Mouse (Mus musculus) hindbrain, embryonic 13.5 days (tissue): Measurements from ENCODE around the gene Chst5. TPM values are rescaled to one million over a fixed set of nuclear protein-coding genes. Genes with fewer than 3 reads are reported as not detected.
A peak's percentile ranks its signal among the peaks of the same experiment; 100 is the strongest.

Experiments used
- ATAC-seq: fragments of 200-750 bp; cut with Nextera tagmentation; 2 replicates; pipeline ENCODE4 v1.8.0; 2017; ENCODE audit warnings: moderate TSS enrichment; ENCODE audit not compliant: low FRiP score
- H3K27ac ChIP-seq: fragments of 300-500 bp; sonication (generic); 2 replicates; pipeline ENCODE4 v1.5.1; 2015; ENCODE audit warnings: inconsistent platforms, mild to moderate bottlenecking, moderate library complexity
- H3K27me3 ChIP-seq: fragments of 300-500 bp; sonication (generic); 2 replicates; pipeline ENCODE4 v1.6.1; 2015; ENCODE audit warnings: mild to moderate bottlenecking, inconsistent platforms
- H3K36me3 ChIP-seq: fragments of 300-500 bp; sonication (generic); 2 replicates; pipeline ENCODE4 v1.6.1; 2015; ENCODE audit warnings: mild to moderate bottlenecking, inconsistent platforms
- H3K4me1 ChIP-seq: fragments of 300-500 bp; sonication (generic); replicated peaks from 2 replicates; pipeline ENCODE4 v1.6.1; 2015; ENCODE audit warnings: inconsistent platforms
- H3K4me2 ChIP-seq: fragments of 300-500 bp; sonication (generic); 2 replicates; pipeline ENCODE4 v1.6.1; 2015; ENCODE audit warnings: inconsistent platforms, mild to moderate bottlenecking, moderate library complexity
- H3K4me3 ChIP-seq: fragments of 300-500 bp; sonication (generic); 2 replicates; pipeline ENCODE4 v1.5.1; 2015; ENCODE audit warnings: mild to moderate bottlenecking, inconsistent platforms
- H3K9ac ChIP-seq: fragments of 300-500 bp; sonication (generic); 2 replicates; pipeline ENCODE4 v1.6.1; 2015; ENCODE audit warnings: mild to moderate bottlenecking, inconsistent platforms
- H3K9me3 ChIP-seq: fragments of 300-500 bp; sonication (generic); 2 replicates; pipeline ENCODE4 v1.6.1; 2016; ENCODE audit warnings: inconsistent platforms
- WGBS: fragments of 180-500 bp; shearing (Covaris S2); methylation state at CpG from one replicate; pipeline ENCODE4 v1.1.7; 2015; 5-methylcytosine and 5-hydroxymethylcytosine counted together
- polyA plus RNA-seq: library from polyadenylated mRNA; unstranded; fragments of >200 nt; fragmentation: Nextera tagmentation; extraction: Ambion mirVana; gene quantifications from 2 replicates; pipeline ENCODE4 v1.2.1, GENCODE M21; 2015

Gene Chst5
- polyA plus RNA-seq, 1 experiment from 2014 or later = 4.9 TPM

DNA sequence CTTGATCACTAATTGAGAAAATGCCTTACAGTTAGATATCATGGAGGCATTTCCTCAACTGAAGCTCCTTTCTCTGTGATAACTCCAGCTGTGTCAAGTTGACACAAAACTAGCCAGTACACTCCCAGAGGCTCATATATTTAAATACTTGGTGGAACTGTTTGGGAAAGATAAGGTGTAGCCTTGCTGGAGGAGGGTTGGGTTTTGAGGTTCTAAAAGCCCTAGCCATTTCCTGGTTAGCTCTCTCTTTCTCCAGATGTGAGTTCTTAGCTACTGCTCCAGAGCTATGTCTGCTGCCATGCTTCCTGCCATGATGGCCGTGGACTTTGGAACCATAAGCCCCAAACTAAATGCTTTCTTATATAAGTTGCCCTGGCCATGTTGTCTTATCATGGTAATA lies 22.8 kb downstream of the Chst5 start:
- H3K9ac ChIP-seq = no peak overlapping the region
- H3K9me3 ChIP-seq = no peaks in the 10 kb centered on the region
- H3K4me2 ChIP-seq = no peak overlapping the region
- 84% methylated on average over 1 of the region's 1 CpGs for WGBS
- H3K4me3 ChIP-seq = no peak overlapping the region
- H3K27ac ChIP-seq = no peak overlapping the region
- peaks cover 62% of the 10 kb centered on the region for H3K27me3 ChIP-seq
- H3K4me1 ChIP-seq = peaks cover 17% of the 10 kb centered on the region
- H3K36me3 ChIP-seq = no peaks in the 10 kb centered on the region
- ATAC-seq = no peak

DNA sequence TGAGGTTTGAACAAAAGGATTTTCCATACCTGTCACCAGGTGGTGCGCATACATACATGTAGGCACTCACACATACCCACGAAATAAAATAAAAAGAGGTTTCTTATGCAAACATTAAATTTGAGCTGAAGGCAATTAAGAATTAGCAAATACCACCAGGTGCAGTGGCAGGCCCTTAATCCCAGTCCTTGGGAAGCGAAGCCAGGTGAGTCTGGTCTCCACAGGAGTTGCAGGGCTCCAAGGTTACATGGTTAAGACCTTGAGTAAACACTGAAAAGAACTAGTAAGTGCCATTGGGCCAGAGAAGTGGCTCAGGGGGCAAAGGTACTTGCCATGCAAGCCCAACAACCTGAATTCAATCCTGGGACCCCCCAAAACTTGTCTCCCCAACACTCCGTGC lies 26.6 kb downstream of the Chst5 start:
- WGBS = 89% methylated on average over 4 of the region's 4 CpGs
- ATAC-seq = no peak

DNA sequence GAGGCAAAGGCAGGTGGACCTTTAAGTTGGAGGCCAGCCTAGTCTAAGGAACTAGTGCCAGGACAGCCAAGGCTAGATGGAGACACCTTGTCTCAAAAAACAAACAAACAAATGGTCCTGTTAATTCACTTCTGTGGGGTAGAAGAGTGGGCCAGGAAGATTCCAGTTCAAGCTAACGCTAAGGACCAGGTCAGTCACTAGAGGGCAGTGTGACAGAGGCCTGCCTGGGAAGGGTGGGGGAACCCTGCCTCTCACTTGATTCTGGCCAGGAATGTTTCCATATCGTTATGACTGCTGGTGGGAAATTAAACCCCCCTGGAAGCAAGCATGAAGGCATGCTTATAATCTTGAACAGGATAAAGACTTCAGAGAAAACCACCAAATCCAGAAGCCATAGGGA lies 28.7 kb downstream of the Chst5 start:
- WGBS = 6% methylated on average over 2 of the region's 2 CpGs
- Histone ChIP-seq H3K4me3 (no peak overlapping the region), H3K4me1 (no peaks in the 10 kb centered on the region), H3K27me3 (peaks cover 5% of the 10 kb centered on the region; the same call in 1 of the 2 replicates), H3K4me2 (no peak overlapping the region), H3K36me3 (no peaks in the 10 kb centered on the region), H3K27ac (no peak overlapping the region), H3K9me3 (no peaks in the 10 kb centered on the region), H3K9ac (no peak overlapping the region)
- ATAC-seq = no peak

More for the DNA sequence above, 26.6 kb downstream of the Chst5 start:
- Histone ChIP-seq H3K36me3 (no peaks in the 10 kb centered on the region), H3K9me3 (no peaks in the 10 kb centered on the region), H3K9ac (no peak overlapping the region), H3K4me1 (peaks cover 6% of the 10 kb centered on the region; the same call in 1 of the 2 replicates), H3K27me3 (peaks cover 24% of the 10 kb centered on the region), H3K27ac (no peak overlapping the region), H3K4me2 (no peak overlapping the region), H3K4me3 (no peak overlapping the region)

DNA sequence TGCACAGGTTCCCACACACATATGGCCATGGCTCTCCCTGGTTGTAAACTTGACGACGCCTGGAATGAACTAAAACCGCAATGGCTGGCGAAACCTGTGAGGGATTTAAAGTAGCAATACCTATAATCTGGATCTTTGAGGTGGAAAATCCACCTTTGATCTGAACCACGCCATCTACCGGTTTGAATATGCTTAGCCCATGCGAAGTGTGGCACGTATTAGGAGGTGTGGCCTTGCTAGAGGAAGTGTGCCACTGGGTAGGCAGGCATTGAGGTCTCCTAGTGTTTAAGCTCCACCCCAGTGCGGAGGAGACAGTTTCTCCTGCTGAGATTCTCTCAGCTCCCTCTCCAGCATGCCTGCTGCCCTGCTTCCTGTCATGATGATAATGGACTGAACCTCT lies 32.5 kb downstream of the Chst5 start:
- no peak for ATAC-seq
- no peaks in the 10 kb centered on the region for H3K27me3 ChIP-seq
- H3K4me3 ChIP-seq = no peak overlapping the region
- H3K9ac ChIP-seq = no peak overlapping the region
- H3K36me3 ChIP-seq = no peaks in the 10 kb centered on the region
- no peak overlapping the region for H3K27ac ChIP-seq
- WGBS = 70% methylated on average over 9 of the region's 9 CpGs
- peaks cover 10% of the 10 kb centered on the region for H3K4me1 ChIP-seq
- no peaks in the 10 kb centered on the region for H3K9me3 ChIP-seq
- no peak overlapping the region for H3K4me2 ChIP-seq

DNA sequence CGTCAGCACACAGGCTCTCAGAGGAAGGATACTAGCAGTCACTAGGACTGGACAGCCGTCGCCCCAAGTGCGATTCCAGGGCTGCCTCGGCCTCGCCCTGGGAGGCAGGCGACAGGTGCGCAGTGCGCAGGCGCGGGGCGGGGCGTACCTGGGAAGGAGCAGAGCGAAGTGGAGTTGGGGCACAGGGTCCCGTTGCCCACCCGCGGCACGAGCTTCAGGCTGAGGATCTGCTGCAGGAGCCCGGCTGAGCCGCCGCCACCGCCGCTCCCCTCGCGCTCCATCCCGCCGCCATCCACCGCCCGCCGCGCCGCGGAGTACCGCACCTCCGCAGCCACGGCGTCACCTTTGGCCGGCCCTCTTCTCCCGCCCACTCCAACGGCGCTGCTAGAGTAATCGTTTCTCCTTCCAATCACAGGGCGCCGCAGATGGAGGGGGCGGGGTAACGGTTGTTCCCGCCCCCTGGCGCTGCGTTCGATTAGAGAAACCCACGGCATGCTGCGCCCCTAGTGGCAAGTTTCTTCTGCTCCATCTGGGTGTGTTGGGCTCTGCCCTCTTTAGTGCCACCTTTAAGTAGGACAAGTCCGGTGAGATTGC lies 33.8 kb downstream of the Chst5 start, which contains the start of gene Tmem170:
TSS of gene Tmem170 (minus strand) at position 396 of the 594 bp plus-strand sequence.
- peak; percentile 98 for ATAC-seq
- whole genome bisulfite sequencing = under 1% methylated on average over 32 of the region's 53 CpGs

DNA sequence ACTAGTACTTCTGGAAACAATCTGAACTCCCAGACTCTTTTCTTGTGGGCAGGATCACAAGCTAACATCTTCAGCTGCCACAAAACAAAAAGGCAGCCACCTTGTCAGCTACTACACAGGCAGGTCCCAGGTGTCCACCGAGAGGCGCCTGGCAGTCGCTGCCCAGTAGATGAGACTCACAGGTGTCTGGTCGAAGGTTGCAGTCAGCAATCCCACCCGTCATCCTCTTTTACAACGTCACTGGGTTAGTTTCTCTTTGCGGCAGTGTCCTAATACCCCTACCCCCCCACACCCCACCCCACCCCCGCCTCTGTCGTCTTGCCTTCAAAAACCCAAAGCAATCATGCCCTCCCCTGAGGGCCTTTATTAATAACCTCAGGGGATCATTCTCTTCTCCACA lies 34.5 kb downstream of the Chst5 start:
- Histone ChIP-seq H3K9ac (peak overlapping the region; percentile 76), H3K9me3 (no peaks in the 10 kb centered on the region), H3K4me3 (peak overlapping the region; percentile 70), H3K4me2 (peak overlapping the region; percentile 74), H3K36me3 (no peaks in the 10 kb centered on the region), H3K4me1 (peaks cover 10% of the 10 kb centered on the region), H3K27ac (peak overlapping the region; percentile 83; the same call in 1 of the 2 replicates), H3K27me3 (no peaks in the 10 kb centered on the region)
- no peak for ATAC-seq
- WGBS = 30% methylated on average over 9 of the region's 9 CpGs

More for the DNA sequence above, 33.8 kb downstream of the Chst5 start, which contains the start of gene Tmem170:
- peak within 1 kb of the TSS; percentile 83 for H3K27ac ChIP-seq
- H3K36me3 ChIP-seq = no peaks in the 10 kb centered on the region
- H3K4me1 ChIP-seq = peaks cover 10% of the 10 kb centered on the region
- H3K4me2 ChIP-seq = peak within 1 kb of the TSS; percentile 74
- no peaks in the 10 kb centered on the region for H3K27me3 ChIP-seq
- peak within 1 kb of the TSS; percentile 70 for H3K4me3 ChIP-seq
- H3K9ac ChIP-seq = peak within 1 kb of the TSS; percentile 76
- no peaks in the 10 kb centered on the region for H3K9me3 ChIP-seq

DNA sequence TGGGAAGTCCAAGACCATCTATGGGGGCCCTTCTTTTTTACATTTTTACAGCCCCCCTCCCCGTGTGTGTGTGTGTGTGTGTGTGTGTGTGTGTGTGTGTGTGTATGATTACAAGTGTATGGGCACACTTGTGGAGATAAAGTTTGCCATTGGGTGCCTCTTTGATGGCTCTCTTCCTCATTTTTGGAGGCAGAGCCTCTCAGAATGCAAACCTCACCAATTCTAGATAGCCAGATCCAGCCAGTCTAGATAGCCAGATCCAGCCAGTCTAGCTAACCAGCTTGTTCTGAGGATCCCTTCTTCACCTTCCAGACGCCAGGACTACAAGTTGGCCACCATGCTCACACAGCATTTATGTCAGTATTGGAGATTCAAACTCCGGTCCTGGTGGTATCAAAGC lies 39.0 kb downstream of the Chst5 start:
- Histone ChIP-seq H3K4me3 (no peak overlapping the region), H3K4me2 (no peak overlapping the region), H3K9me3 (no peaks in the 10 kb centered on the region), H3K36me3 (peaks cover under 1% of the 10 kb centered on the region), H3K4me1 (peaks cover 10% of the 10 kb centered on the region), H3K9ac (no peak overlapping the region), H3K27me3 (no peaks in the 10 kb centered on the region), H3K27ac (no peak overlapping the region)
- 90% methylated on average over 3 of the region's 3 CpGs for WGBS
- ATAC-seq = no peak

DNA sequence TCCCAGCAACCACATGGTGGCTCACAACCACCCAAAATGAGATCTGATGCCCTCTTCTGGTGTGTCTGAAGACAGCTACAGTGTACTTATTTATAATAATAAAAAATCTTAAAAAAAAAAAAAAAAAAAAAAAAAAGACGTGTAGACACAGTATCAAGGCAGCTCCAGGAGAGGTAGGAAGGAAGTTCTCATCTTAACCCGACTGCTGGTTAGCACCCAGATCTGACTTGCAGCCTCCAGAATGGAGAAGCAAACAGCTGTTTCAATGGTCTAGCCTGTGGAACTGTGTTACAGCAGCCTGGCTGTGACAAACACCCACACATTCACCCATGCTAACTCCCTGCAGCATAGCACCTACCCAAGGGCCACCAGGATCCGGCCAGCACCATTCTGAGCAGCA lies 39.9 kb downstream of the Chst5 start:
- H3K36me3 ChIP-seq = peaks cover 9% of the 10 kb centered on the region
- no peaks in the 10 kb centered on the region for H3K9me3 ChIP-seq
- no peak overlapping the region for H3K27ac ChIP-seq
- no peaks in the 10 kb centered on the region for H3K27me3 ChIP-seq
- no peak overlapping the region for H3K4me2 ChIP-seq
- no peak overlapping the region for H3K4me3 ChIP-seq
- no peak for ATAC-seq
- H3K9ac ChIP-seq = no peak overlapping the region
- 94% methylated on average over 3 of the region's 3 CpGs for WGBS
- H3K4me1 ChIP-seq = peaks cover 2% of the 10 kb centered on the region; the same call in 1 of the 2 replicates

DNA sequence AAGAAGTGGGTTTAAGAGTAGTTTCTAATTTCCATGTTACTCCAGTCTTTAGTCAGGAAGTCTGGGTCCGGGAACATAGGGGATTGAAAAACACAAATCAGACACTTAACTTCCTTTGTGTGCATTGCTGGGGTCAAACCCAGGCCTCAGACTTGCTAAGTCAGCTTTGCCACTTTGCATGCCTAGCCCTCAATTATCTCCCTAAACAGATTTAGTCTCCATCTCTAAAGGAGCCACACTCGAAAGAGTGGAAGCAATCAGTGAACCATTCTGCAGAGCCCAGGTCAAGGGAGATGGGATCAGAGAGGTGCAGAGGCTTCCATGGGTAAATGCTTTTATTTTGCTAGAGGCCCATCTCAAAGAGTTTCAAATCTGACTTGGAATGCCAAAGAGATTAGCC lies 41.6 kb downstream of the Chst5 start:
- no peaks in the 10 kb centered on the region for H3K9me3 ChIP-seq
- no peaks in the 10 kb centered on the region for H3K4me1 ChIP-seq
- no peak for ATAC-seq
- no peak overlapping the region for H3K4me3 ChIP-seq
- H3K27ac ChIP-seq = no peak overlapping the region
- no peaks in the 10 kb centered on the region for H3K27me3 ChIP-seq
- WGBS = 64% methylated on average over 2 of the region's 2 CpGs
- no peak overlapping the region for H3K9ac ChIP-seq
- H3K36me3 ChIP-seq = peaks cover 13% of the 10 kb centered on the region
- H3K4me2 ChIP-seq = no peak overlapping the region

DNA sequence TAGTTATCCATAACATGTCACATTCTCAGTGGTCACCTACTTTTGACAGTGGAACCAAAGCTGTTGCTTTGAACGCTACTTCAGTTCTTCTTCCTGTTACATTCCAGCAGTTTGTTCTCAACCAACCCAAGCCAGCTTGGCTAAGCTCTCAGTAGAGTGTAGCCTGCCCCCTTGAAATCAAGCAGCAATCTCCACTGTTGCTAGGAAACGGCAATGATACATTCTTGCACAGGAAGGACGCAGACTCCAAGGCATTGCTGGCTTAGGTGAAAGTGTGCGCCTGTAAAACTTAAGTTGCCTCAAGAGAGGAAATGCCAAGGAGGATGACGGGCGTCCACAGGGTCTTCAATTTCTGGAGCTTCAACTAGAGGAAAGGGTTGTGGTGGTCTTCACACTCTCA lies 44.4 kb downstream of the Chst5 start:
- ATAC-seq = no peak
- H3K27me3 ChIP-seq = no peaks in the 10 kb centered on the region
- no peak overlapping the region for H3K4me2 ChIP-seq
- H3K36me3 ChIP-seq = peaks cover 13% of the 10 kb centered on the region
- no peaks in the 10 kb centered on the region for H3K4me1 ChIP-seq
- no peak overlapping the region for H3K9ac ChIP-seq
- no peak overlapping the region for H3K4me3 ChIP-seq
- 91% methylated on average over 6 of the region's 6 CpGs for WGBS
- no peak overlapping the region for H3K27ac ChIP-seq
- H3K9me3 ChIP-seq = no peaks in the 10 kb centered on the region

DNA sequence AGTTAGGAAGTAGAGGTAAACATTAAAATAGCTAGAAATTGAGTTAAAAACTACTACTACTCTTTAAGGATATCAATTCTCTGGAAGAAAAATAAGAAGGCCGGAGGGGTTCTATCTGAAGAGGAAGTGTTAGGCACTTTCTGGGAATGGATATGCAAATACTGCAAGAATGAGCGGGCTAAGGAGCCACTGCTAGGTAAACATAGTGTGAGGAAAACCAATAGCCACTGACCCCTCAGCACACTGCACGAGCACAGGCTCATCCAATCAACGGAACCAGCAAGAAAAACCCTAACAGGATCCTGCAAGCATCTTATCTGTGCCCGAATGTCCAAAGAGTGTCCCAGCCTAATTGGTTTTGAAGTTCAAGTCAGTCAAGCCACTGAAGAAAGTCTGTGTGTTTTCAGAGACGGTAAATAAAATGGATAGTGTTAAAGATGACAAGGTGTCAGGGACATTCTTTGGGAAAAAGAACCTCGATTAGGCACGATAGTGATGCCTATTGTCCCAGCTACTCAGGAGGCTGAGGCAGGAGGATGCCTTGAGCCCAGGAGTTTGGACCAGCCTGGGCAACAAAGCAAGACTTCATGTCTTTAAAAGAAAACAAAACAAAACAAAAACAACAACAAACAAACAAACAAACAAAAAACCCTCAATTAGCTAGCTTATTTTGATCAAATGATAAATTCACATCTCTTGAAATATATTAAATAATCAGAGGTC lies 45.0 kb downstream of the Chst5 start:
- 93% methylated on average over 8 of the region's 8 CpGs for WGBS
- no peak overlapping the region for H3K27ac ChIP-seq

DNA sequence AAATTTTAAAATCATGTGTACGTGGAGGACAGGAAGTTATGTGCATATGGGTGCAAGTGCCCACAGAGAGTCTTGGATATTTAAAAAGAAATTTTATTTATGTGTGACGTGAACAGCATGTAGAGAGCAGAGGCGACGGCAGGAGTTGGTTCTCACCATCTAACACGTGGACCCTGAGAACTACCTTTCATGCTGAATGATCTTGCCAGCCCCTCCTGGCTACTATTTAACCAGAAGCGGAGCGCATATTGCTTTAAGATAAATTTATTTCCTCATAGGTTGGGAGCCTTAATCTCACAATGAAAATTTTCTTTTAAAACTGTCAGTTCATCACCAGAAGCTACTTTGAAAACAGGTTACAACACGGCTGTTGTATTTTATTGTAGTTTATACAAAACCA lies 45.6 kb downstream of the Chst5 start:
- WGBS = 93% methylated on average over 8 of the region's 8 CpGs
- no peak overlapping the region for H3K4me2 ChIP-seq

More for the DNA sequence above, 45.0 kb downstream of the Chst5 start:
- ATAC-seq = no peak
- H3K27me3 ChIP-seq = no peaks in the 10 kb centered on the region
- peaks cover 13% of the 10 kb centered on the region for H3K36me3 ChIP-seq
- H3K9ac ChIP-seq = no peak overlapping the region
- H3K9me3 ChIP-seq = no peaks in the 10 kb centered on the region
- no peaks in the 10 kb centered on the region for H3K4me1 ChIP-seq
- no peak overlapping the region for H3K4me2 ChIP-seq
- no peak overlapping the region for H3K4me3 ChIP-seq

DNA sequence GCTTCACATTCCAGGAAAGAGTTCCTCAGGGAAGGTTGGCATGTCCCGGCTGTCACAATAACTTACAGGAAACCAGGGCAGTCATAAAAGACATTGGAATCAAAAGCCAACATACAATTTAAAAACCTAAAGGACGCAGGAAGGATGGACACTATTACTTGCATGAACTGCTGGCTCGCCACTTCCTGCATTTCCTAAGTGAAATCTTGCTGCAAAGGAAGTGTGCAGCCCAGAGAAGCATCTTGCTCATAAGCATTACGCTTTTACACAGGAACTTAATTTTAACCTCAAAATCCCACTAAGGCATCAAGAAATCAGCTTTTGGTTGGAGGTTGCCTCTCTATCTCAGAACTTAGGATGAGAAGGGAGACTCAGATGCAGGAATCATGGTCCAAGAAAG lies 47.0 kb downstream of the Chst5 start:
- Histone ChIP-seq H3K9me3 (no peaks in the 10 kb centered on the region), H3K4me2 (no peak overlapping the region), H3K9ac (no peak overlapping the region), H3K36me3 (peaks cover 13% of the 10 kb centered on the region), H3K27ac (no peak overlapping the region), H3K27me3 (no peaks in the 10 kb centered on the region), H3K4me1 (no peaks in the 10 kb centered on the region), H3K4me3 (no peak overlapping the region)
- ATAC-seq = no peak
- 90% methylated on average over 4 of the region's 4 CpGs for WGBS

More for the DNA sequence above, 45.6 kb downstream of the Chst5 start:
- Histone ChIP-seq H3K9me3 (no peaks in the 10 kb centered on the region), H3K36me3 (peaks cover 13% of the 10 kb centered on the region), H3K27ac (no peak overlapping the region), H3K4me3 (no peak overlapping the region), H3K9ac (no peak overlapping the region), H3K27me3 (no peaks in the 10 kb centered on the region), H3K4me1 (no peaks in the 10 kb centered on the region)
- ATAC-seq = no peak
